Mouse (Mus musculus) ES-E14 (cell line): ENCODE measurements around the gene Tgfbrap1. TPM values are rescaled to one million over a fixed set of nuclear protein-coding genes. Genes with fewer than 3 reads are reported as not detected.

Source experiments
- DNase-seq: peaks from one replicate; pipeline ENCODE4 v3.0.0-alpha.2; 2013; ENCODE audit warnings: low read depth, low spot score
- H3K27ac ChIP-seq: 2 replicates; pipeline ENCODE4 v1.5.1; 2012; ENCODE audit warnings: low read depth, mild to moderate bottlenecking, low read length, moderate library complexity, mixed read lengths; ENCODE audit not compliant: poor library complexity, insufficient read depth, severe bottlenecking
- H3K36me3 ChIP-seq: 2 replicates; pipeline ENCODE4 v1.6.1; 2012; ENCODE audit warnings: mild to moderate bottlenecking, low read length, moderate library complexity, mixed read lengths; ENCODE audit not compliant: control insufficient read depth, poor library complexity, insufficient read depth, severe bottlenecking
- H3K4me1 ChIP-seq, 2 experiments: fragments of 150-350 bp in 1 of 2; sonication (generic) in 1 of 2; 2 replicates each; pipeline ENCODE4 v1.6.1; 2012; ENCODE audit warnings: low read length in 2 of 2, mild to moderate bottlenecking in 1 of 2, mixed read lengths in 1 of 2; ENCODE audit not compliant: control insufficient read depth in 2 of 2, insufficient read depth in 2 of 2, poor library complexity in 1 of 2
- H3K4me3 ChIP-seq, 2 experiments: fragments of 150-350 bp in 1 of 2; sonication (generic) in 1 of 2; 2 replicates each; pipeline ENCODE4 v1.5.1; 2012; ENCODE audit warnings: low read length in 2 of 2, low read depth in 1 of 2, mild to moderate bottlenecking in 1 of 2, mixed read lengths in 1 of 2; ENCODE audit not compliant: insufficient read depth in 1 of 2, poor library complexity in 1 of 2, severe bottlenecking in 1 of 2
- H3K9ac ChIP-seq: 2 replicates; pipeline ENCODE4 v1.6.1; 2012; ENCODE audit warnings: low read depth, mild to moderate bottlenecking, low read length, mixed read lengths; ENCODE audit not compliant: poor library complexity, insufficient read depth, severe bottlenecking
- H3K9me3 ChIP-seq: fragments of 150-350 bp; sonication (generic); 2 replicates; pipeline ENCODE4 v1.6.1; 2012; ENCODE audit warnings: low read depth, mild to moderate bottlenecking, low read length; ENCODE audit not compliant: control insufficient read depth, insufficient read depth
- CHD2 ChIP-seq: IDR thresholded peaks from 2 replicates; pipeline ENCODE4 v1.6.1; 2014; ENCODE audit warnings: mild to moderate bottlenecking, low read depth, low read length, inconsistent platforms
- HCFC1 ChIP-seq: IDR thresholded peaks from 2 replicates; pipeline ENCODE4 v1.6.1; 2012; ENCODE audit warnings: low read length, inconsistent platforms, borderline replicate concordance; ENCODE audit not compliant: insufficient read depth
- MAFK ChIP-seq: IDR thresholded peaks from 2 replicates; pipeline ENCODE4 v1.6.1; 2014; ENCODE audit warnings: mild to moderate bottlenecking, low read depth, low read length, inconsistent platforms; ENCODE audit not compliant: insufficient read depth
- ZC3H11A ChIP-seq: IDR thresholded peaks from 2 replicates; pipeline ENCODE4 v1.6.1; 2012; ENCODE audit warnings: low read depth, mild to moderate bottlenecking, inconsistent platforms, low read length, borderline replicate concordance
- ZNF384 ChIP-seq: IDR thresholded peaks from 2 replicates; pipeline ENCODE4 v1.6.1; 2012; ENCODE audit warnings: low read depth, low read length, inconsistent platforms
- in situ Hi-C, 2 experiments: fragments of 600-800 bp; cut with MboI; formaldehyde crosslinking; loops; one replicate each; pipeline ENCODE4 v1.15.1; 2025; ENCODE audit warnings: low sequenced_read_pairs in 2 of 2, inconsistent platforms in 1 of 2; ENCODE audit not compliant: unreplicated experiment in 2 of 2
- total RNA-seq: library from RNA; depleted of rRNA; stranded (reverse); fragments of 300-350 nt; gene quantifications from 2 replicates; pipeline ENCODE4 v1.2.3, GENCODE M21; 2012

Gene Tgfbrap1
- total RNA-seq, 1 experiment, result 6.2 TPM

DNA sequence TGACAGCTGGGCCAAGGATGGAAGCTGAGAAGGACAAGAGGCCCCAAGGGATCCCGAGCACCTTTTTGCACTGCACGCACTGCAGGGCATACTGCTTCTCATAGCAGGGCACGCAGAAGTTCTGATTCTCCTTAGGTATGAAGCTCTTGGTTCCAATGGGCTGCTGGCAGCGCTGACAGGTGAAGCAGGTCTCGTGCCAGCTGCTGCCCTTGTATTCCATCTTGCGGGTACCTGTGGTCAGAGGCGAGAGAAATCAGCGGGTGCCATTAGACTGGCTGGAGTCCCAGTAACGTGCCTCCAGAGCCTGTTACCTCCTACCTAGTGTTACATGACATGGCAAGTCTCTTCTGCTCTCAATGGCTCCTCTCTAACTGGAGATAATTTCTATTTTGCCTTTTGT, 33.2 kb upstream of the Tgfbrap1 start:
- no peaks in the 10 kb centered on the region for H3K36me3 ChIP-seq
- no peak for TF ChIP-seq ZC3H11A
- H3K4me1 ChIP-seq, result peaks cover 0 to 5% of the 10 kb centered on the region in 2 experiments; a peak in 1 of 4 replicates
- no peak overlapping the region for H3K4me3 ChIP-seq
- H3K9ac ChIP-seq, result no peak overlapping the region
- no peaks in the 10 kb centered on the region for H3K9me3 ChIP-seq
- DNase-seq, result no peak
- H3K27ac ChIP-seq, result no peak overlapping the region
- in situ Hi-C loops, result no loop called here

GRCm38 (mm10) chr1:43130219-43130981, 32.0 kb upstream of the Tgfbrap1 start:
- no peak overlapping the region for H3K9ac ChIP-seq
- in situ Hi-C loops, result no loop called here
- no peaks in the 10 kb centered on the region for H3K9me3 ChIP-seq
- no peak for DNase-seq
- no peak overlapping the region for H3K4me3 ChIP-seq
- H3K4me1 ChIP-seq, result peaks cover 0 to 5% of the 10 kb centered on the region in 2 experiments; a peak in 1 of 4 replicates
- no peaks in the 10 kb centered on the region for H3K36me3 ChIP-seq
- TF ChIP-seq HCFC1 (no peak), CHD2 (no peak)
- no peak overlapping the region for H3K27ac ChIP-seq

DNA sequence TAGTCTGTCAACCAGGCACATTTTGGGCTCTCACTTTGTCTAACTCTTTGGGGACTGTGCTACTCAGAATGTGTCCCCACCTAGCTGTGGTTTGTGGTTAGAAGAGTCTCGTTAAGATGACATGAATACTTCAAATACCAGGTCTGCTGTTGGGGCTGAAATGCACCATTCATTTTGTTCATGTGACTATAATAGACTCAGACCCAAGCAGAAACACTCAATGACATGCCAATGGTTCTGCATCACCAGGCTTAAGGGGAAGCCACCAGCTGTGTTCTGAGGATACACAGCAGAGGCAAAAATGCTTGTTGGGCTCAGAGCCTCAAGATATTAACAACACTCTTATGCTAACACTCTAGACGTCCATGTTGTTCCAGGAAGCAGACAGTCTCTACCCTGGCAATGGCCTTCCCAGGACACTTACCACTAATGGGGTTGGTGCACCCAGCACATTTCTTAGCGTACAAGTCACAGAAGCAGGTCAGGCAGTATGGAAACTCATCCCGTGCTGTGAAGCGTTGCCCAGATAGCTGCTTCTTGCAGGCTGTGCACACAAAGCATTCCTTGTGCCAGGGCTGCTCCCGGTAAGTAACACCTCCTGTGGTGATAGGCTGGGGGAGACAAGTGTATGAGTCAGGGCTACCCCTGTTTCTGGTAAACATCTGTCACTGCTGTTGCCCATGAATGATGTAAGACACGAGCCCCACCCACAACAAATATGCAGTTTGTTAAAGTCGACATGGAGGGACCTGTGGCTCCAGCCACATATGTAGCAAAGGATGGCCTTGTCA, 29.6 kb upstream of the Tgfbrap1 start:
- no peak overlapping the region for H3K4me3 ChIP-seq
- TF ChIP-seq MAFK, result no peak
- TF ChIP-seq CHD2, result no peak
- no peak for TF ChIP-seq HCFC1
- TF ChIP-seq ZNF384, result no peak
- no peak for TF ChIP-seq ZC3H11A
- in situ Hi-C loops, result no loop called here

DNA sequence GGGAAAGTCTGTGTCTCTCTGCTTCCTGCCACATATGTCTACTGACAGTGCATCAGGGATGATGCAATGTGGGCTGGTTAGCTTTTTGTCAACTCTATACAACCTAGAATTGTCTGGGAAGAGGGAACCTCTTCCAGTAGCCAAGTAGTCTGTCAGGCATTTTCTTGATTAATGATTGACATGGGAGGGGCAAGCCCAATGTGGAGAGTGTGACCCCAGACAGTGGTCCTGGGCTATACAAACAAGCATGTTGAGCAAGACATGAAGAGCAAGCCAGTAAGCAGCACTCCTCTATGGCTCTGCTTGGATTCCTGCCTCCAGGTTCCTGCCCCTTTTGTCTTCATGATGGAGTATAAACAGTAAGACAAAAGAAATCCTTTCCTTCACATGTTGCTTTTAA, 28.8 kb upstream of the Tgfbrap1 start:
- no peak overlapping the region for H3K27ac ChIP-seq
- H3K9ac ChIP-seq, result no peak overlapping the region
- H3K36me3 ChIP-seq, result no peaks in the 10 kb centered on the region
- no peak for TF ChIP-seq ZC3H11A
- TF ChIP-seq CHD2, result no peak
- TF ChIP-seq MAFK, result no peak
- no peak for TF ChIP-seq HCFC1
- no peak for TF ChIP-seq ZNF384
- DNase-seq, result no peak
- H3K4me3 ChIP-seq, result no peak overlapping the region
- in situ Hi-C loops, result no loop called here
- no peaks in the 10 kb centered on the region for H3K9me3 ChIP-seq
- peaks cover 0 to 5% of the 10 kb centered on the region in 2 experiments; a peak in 1 of 4 replicates for H3K4me1 ChIP-seq

More for the DNA sequence above, 29.6 kb upstream of the Tgfbrap1 start:
- peaks cover 0 to 5% of the 10 kb centered on the region in 2 experiments; a peak in 1 of 4 replicates for H3K4me1 ChIP-seq
- no peak overlapping the region for H3K27ac ChIP-seq
- no peaks in the 10 kb centered on the region for H3K9me3 ChIP-seq
- no peak for DNase-seq
- no peak overlapping the region for H3K9ac ChIP-seq
- no peaks in the 10 kb centered on the region for H3K36me3 ChIP-seq
